Mouse (Mus musculus) lung, postnatal 0 days (tissue): ENCODE measurements at regions not wholly inside any gene's neighbourhood (a gene's known extent, or its start where the extent isn't known, plus 50 kb on each side); places are given as distances from the start of the nearest gene placed in this dataset.

Experiments used
- ATAC-seq: fragments of 200-750 bp; cut with Nextera tagmentation; 2 replicates; pipeline ENCODE4 v1.8.0; 2017; ENCODE audit warnings: moderate library complexity
- DNase-seq: peaks from one replicate; pipeline ENCODE4 v3.0.0-alpha.2; 2016; ENCODE audit warnings: low spot score
- H3K27ac ChIP-seq: fragments of 300-500 bp; sonication (generic); 2 replicates; pipeline ENCODE4 v1.5.1; 2014; ENCODE audit warnings: antibody characterized with exemption, mild to moderate bottlenecking, low read length, mixed read lengths
- H3K27me3 ChIP-seq: fragments of 300-500 bp; sonication (generic); replicated peaks from 2 replicates; pipeline ENCODE4 v1.6.1; 2014; ENCODE audit warnings: low read length, mixed read lengths; ENCODE audit not compliant: insufficient read depth
- H3K36me3 ChIP-seq: fragments of 300-500 bp; sonication (generic); 2 replicates; pipeline ENCODE4 v1.6.1; 2014; ENCODE audit warnings: low read length, mixed read lengths; ENCODE audit not compliant: insufficient read depth
- H3K4me1 ChIP-seq: fragments of 300-500 bp; sonication (generic); 2 replicates; pipeline ENCODE4 v1.6.1; 2014; ENCODE audit warnings: antibody characterized with exemption, low read depth, low read length, mixed read lengths; ENCODE audit not compliant: insufficient read depth
- H3K4me2 ChIP-seq: fragments of 300-500 bp; sonication (generic); replicated peaks from 2 replicates; pipeline ENCODE4 v1.6.1; 2014; ENCODE audit warnings: low read depth, mild to moderate bottlenecking, low read length, moderate library complexity, mixed read lengths
- H3K4me3 ChIP-seq: fragments of 300-500 bp; sonication (generic); 2 replicates; pipeline ENCODE4 v1.5.1; 2014; ENCODE audit warnings: low read depth, low read length
- H3K9ac ChIP-seq: fragments of 300-500 bp; sonication (generic); replicated peaks from 2 replicates; pipeline ENCODE4 v1.6.1; 2014; ENCODE audit warnings: low read depth, mild to moderate bottlenecking
- H3K9me3 ChIP-seq: fragments of 300-500 bp; sonication (generic); 2 replicates; pipeline ENCODE4 v1.6.1; 2016; ENCODE audit warnings: low read length, mixed read lengths
- CTCF ChIP-seq: IDR thresholded peaks from 2 replicates; pipeline ENCODE4 v1.5.1; 2016; ENCODE audit warnings: antibody characterized with exemption, mild to moderate bottlenecking
- EP300 ChIP-seq: IDR thresholded peaks from 2 replicates; pipeline ENCODE4 v1.6.1; 2016; ENCODE audit warnings: antibody characterized with exemption, mild to moderate bottlenecking, control low read depth
- WGBS: fragments of 180-500 bp; shearing (Covaris S2); extraction: QIAGEN DNeasy Blood & Tissue Kit; methylation state at CpG from one replicate; pipeline ENCODE4 v1.1.7; 2014; 5-methylcytosine and 5-hydroxymethylcytosine counted together

DNA sequence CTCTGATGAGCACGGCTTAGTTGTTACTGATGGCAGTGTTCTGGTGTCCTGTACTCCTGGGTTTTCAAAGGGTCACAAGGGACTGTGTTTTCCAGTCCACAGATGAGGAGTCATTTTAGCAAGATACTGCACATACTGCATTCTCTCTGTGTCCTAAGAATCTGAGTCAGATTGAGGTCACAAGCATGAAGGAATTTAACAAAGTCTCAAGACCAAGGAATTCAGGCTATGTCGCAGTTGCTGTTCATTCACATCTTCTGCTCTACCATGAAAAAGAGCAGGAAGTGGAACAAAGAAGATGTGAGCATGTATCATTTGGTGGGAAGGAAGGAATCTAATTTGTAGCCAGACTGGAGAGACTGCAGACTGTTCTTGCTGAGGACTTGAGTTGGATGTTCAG is 402.2 kb upstream of the Adamts5 start:
- no peaks in the 10 kb centered on the region for H3K4me1 ChIP-seq
- H3K27me3 ChIP-seq, result no peaks in the 10 kb centered on the region
- DNase-seq (no peak), ATAC-seq (no peak)
- H3K4me2 ChIP-seq, result no peak overlapping the region
- no peak overlapping the region for H3K9ac ChIP-seq
- H3K4me3 ChIP-seq, result no peak overlapping the region
- TF ChIP-seq CTCF (no peak), EP300 (no peak)
- no peaks in the 10 kb centered on the region for H3K36me3 ChIP-seq
- no peaks in the 10 kb centered on the region for H3K9me3 ChIP-seq
- WGBS, result 81% methylated on average over 2 of the region's 2 CpGs
- no peak overlapping the region for H3K27ac ChIP-seq

DNA sequence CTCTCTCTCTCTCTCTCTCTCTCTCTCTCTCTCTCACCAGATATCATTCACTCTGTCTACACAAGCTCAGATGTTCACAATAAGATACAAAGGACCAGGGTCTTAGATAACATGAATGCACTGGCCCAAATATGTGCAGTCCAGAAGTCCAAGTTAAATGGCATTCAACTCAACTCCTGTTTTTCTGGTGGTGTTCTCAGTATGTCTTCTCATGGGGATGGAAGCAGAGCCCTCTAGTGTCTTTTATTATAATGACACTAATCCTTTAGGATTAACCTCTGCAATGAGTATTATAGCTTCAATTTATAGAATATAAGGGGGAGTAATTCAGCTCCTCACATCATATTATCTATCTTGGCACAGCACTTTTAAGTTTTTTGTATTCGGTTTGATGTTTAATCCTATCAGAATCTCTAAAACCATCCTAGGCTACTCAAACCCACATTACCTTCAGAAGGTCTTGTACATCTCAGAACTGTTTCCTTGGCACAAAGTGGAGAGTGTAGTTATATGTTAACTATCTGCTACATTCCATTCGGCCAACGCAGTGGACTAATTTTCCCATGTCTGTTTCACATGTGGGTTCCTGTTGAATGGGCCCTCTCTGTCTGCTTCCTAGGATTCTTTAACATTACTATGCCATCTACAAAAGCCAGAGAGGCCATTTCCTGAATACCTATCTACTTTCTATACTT is 401.0 kb upstream of the Adamts5 start:
- H3K4me2 ChIP-seq, result no peak overlapping the region
- peak; percentile 68 for DNase-seq
- H3K9me3 ChIP-seq, result no peaks in the 10 kb centered on the region
- no peak overlapping the region for H3K4me3 ChIP-seq
- H3K4me1 ChIP-seq, result no peaks in the 10 kb centered on the region
- TF ChIP-seq CTCF (peak; percentile 70), EP300 (no peak)
- H3K9ac ChIP-seq, result no peak overlapping the region
- no peaks in the 10 kb centered on the region for H3K27me3 ChIP-seq
- no peak for ATAC-seq
- 51% methylated on average over 3 of the region's 3 CpGs for WGBS
- H3K27ac ChIP-seq, result no peak overlapping the region
- H3K36me3 ChIP-seq, result no peaks in the 10 kb centered on the region

DNA sequence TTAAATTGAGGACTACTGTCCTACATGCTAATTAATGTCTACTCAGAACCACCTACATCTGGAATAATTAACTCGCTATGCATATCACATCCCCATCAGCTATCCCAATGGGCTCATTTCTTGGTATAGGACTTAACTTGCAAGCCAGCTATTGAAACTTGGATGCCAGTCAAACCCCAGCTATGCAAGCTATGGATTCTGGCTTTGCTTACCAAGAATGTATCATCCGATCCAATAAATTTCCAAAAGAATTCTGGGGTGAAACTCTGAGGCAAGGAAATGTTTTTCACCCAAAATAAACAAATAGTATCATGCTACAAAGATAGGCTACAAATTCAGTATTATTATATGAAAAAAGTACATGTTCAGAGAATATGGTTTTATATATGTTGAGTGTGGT is 392.8 kb upstream of the Adamts5 start:
- Histone ChIP-seq H3K27me3 (no peaks in the 10 kb centered on the region), H3K9me3 (no peaks in the 10 kb centered on the region)

DNA sequence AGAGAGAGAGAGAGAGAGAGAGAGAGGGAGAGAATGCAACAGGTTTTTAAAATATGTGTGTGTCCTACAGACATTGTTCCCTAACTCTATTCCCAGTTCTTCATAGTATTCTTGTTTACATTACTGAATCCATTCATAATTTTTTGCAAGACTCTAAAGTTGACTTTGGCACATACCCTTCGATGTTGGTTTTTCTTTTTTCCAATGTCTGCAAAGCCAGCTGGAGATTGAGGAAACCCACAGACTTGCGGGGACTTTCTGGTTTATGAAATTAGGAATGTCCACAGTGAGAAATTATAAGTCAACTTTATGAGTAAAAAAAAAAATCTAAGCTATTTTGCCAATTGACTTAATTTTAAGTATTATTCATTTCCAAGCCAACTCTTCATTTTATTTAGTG is 379.7 kb upstream of the Adamts5 start:
- H3K9me3 ChIP-seq, result no peaks in the 10 kb centered on the region
- no peak overlapping the region for H3K27ac ChIP-seq
- H3K4me3 ChIP-seq, result no peak overlapping the region
- 70% methylated on average over 2 of the region's 2 CpGs for WGBS
- no peak overlapping the region for H3K4me2 ChIP-seq
- no peaks in the 10 kb centered on the region for H3K36me3 ChIP-seq
- no peak for DNase-seq
- H3K9ac ChIP-seq, result no peak overlapping the region
- H3K4me1 ChIP-seq, result no peaks in the 10 kb centered on the region
- no peak for ATAC-seq
- no peaks in the 10 kb centered on the region for H3K27me3 ChIP-seq
- TF ChIP-seq EP300, result no peak

More for the DNA sequence above, 392.8 kb upstream of the Adamts5 start:
- Histone ChIP-seq H3K36me3 (no peaks in the 10 kb centered on the region), H3K4me2 (no peak overlapping the region), H3K9ac (no peak overlapping the region), H3K4me3 (no peak overlapping the region), H3K4me1 (no peaks in the 10 kb centered on the region), H3K27ac (no peak overlapping the region)
- TF ChIP-seq CTCF, result no peak
- no peak for TF ChIP-seq EP300
- ATAC-seq (no peak), DNase-seq (no peak)
- 77% methylated on average over 2 of the region's 2 CpGs for WGBS

DNA sequence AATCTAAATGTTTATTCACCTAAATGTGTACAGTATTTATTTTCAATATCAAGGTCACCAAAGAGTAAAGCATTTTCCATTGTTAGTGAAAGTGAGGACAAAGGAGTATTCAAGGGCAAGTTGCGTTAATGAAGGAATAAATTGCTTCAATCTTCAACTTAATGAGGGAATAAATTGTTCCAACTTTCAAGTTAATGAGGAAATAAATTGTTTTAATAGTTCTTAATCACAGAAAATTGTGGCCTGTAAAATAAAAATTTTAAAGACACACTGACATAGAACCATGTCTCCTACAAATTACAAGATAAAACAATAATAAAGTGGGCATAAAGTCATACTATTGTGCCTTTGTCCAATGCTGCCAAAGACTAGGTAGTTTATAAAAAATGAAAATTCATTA is 375.4 kb upstream of the Adamts5 start:
- no peaks in the 10 kb centered on the region for H3K4me1 ChIP-seq
- TF ChIP-seq EP300 (no peak), CTCF (no peak)
- H3K27ac ChIP-seq, result no peak overlapping the region
- H3K9me3 ChIP-seq, result no peaks in the 10 kb centered on the region
- no peak overlapping the region for H3K4me3 ChIP-seq
- DNase-seq (no peak), ATAC-seq (no peak)
- no peak overlapping the region for H3K9ac ChIP-seq
- H3K27me3 ChIP-seq, result no peaks in the 10 kb centered on the region
- no peaks in the 10 kb centered on the region for H3K36me3 ChIP-seq
- WGBS, result 86% methylated on average over 1 of the region's 1 CpGs
- H3K4me2 ChIP-seq, result no peak overlapping the region

DNA sequence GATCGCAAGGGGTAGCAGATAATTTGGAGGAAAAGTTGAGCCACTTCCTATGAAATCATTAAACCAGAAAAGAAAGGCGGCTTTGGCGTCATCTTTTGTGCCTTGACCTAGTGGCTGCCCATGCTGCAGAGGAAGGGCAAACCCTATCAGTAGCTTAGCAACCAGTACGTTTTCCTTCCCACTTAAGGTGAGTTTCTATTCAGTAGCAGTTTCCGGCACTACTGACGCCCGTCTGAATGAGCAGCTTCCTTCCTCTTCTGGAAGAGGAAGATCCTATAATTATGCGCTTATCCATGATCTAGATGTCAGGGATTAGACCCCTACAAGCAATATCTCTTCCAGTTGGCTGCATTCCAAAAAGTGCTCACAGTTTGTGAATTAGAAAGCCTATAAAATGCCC is 360.0 kb upstream of the Adamts5 start:
- Histone ChIP-seq H3K27me3 (no peaks in the 10 kb centered on the region), H3K4me2 (no peak overlapping the region), H3K4me1 (no peaks in the 10 kb centered on the region), H3K4me3 (no peak overlapping the region), H3K36me3 (no peaks in the 10 kb centered on the region), H3K27ac (no peak overlapping the region), H3K9ac (no peak overlapping the region), H3K9me3 (no peaks in the 10 kb centered on the region)
- no peak for TF ChIP-seq CTCF
- peak; percentile 83 for TF ChIP-seq EP300
- ATAC-seq, result peak; percentile 84
- WGBS, result 38% methylated on average over 8 of the region's 8 CpGs
- peak; percentile 53 for DNase-seq

DNA sequence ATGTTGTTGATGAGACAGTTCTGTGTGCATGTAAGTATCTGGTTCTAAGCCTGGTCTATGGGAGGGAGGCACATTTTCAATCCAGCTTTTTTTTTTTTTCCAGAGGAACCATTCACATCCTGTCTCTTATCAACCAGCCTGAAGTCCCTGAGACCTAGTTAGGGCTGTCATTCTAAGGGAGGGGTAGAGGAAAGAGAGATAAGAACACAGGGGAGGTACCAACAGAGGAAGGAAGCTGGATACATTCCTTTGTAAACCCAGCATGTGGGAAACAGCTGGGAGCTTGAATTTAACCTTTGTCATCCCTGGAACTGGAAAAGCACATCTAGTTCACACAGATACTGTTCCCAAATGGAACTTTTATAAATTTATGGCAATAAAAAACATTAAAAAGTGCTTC is 351.0 kb upstream of the Adamts5 start:
- no peaks in the 10 kb centered on the region for H3K9me3 ChIP-seq
- no peak overlapping the region for H3K4me3 ChIP-seq
- H3K27ac ChIP-seq, result no peak overlapping the region
- no peaks in the 10 kb centered on the region for H3K27me3 ChIP-seq
- DNase-seq, result peak; percentile 55
- H3K4me1 ChIP-seq, result no peaks in the 10 kb centered on the region
- H3K9ac ChIP-seq, result no peak overlapping the region
- ATAC-seq, result peak; percentile 87
- TF ChIP-seq CTCF (no peak), EP300 (peak; percentile 95)
- H3K4me2 ChIP-seq, result no peak overlapping the region
- H3K36me3 ChIP-seq, result no peaks in the 10 kb centered on the region
